Mouse (Mus musculus) cerebellum, adult 2 months (tissue): ENCODE measurements around the gene Palm. TPM values are rescaled to one million over a fixed set of nuclear protein-coding genes. Genes with fewer than 3 reads are reported as not detected.

ENCODE experiments used
- DNase-seq, 2 experiments: peaks; one replicate each; pipeline ENCODE4 v3.0.0; 2021
- H3K27ac ChIP-seq: fragments of 200-500 bp; 2 replicates; pipeline ENCODE4 v1.5.1; 2012; ENCODE audit warnings: low read length, control low read depth, inconsistent platforms; ENCODE audit not compliant: insufficient read depth
- H3K27me3 ChIP-seq: fragments of 200-500 bp; 2 replicates; pipeline ENCODE4 v1.6.1; 2012; ENCODE audit warnings: inconsistent platforms, mild to moderate bottlenecking, low read length, moderate library complexity; ENCODE audit not compliant: control insufficient read depth, insufficient read depth
- H3K4me1 ChIP-seq: fragments of 200-500 bp; 2 replicates; pipeline ENCODE4 v1.6.1; 2011; ENCODE audit warnings: low read length; ENCODE audit not compliant: control insufficient read depth, insufficient read depth
- H3K4me3 ChIP-seq: fragments of 200-500 bp; replicated peaks from 2 replicates; pipeline ENCODE3; 2011; ENCODE audit warnings: mild to moderate bottlenecking, low read depth, low read length, control low read depth; ENCODE audit not compliant: insufficient read depth
- CTCF ChIP-seq: fragments of 200-500 bp; IDR thresholded peaks from 2 replicates; pipeline ENCODE4 v1.5.1; 2011; ENCODE audit warnings: low read depth, mild to moderate bottlenecking, control low read depth, low read length, moderate library complexity, borderline replicate concordance; ENCODE audit not compliant: insufficient read depth
- POLR2A ChIP-seq: fragments of 200-500 bp; IDR thresholded peaks from 2 replicates; pipeline ENCODE4 v1.6.1; 2011; ENCODE audit warnings: low read length, control low read depth, borderline replicate concordance; ENCODE audit not compliant: insufficient read depth
- WGBS: fragments of 180-500 bp; shearing (Covaris S2); methylation state at CpG from one replicate; pipeline ENCODE4 v1.1.7; 2018; 5-methylcytosine and 5-hydroxymethylcytosine counted together
- polyA plus RNA-seq: library from polyadenylated mRNA; depleted of rRNA; stranded (reverse); fragments of >200 nt; gene quantifications from 2 replicates; pipeline ENCODE4 v1.2.3, GENCODE M21; 2012

Palm gene
- polyA plus RNA-seq, 1 experiment, result 143 TPM

GRCm38 (mm10) chr10:79838151-79838550, 44.8 kb downstream of the Palm start:
- 65% methylated on average over 2 of the region's 2 CpGs for WGBS
- H3K27ac ChIP-seq, result no peak overlapping the region
- H3K4me3 ChIP-seq, result no peak overlapping the region
- TF ChIP-seq CTCF (no peak), POLR2A (no peak)
- no peaks in the 10 kb centered on the region for H3K27me3 ChIP-seq
- no peak for DNase-seq
- peaks cover 5% of the 10 kb centered on the region; the same call in 1 of the 2 replicates for H3K4me1 ChIP-seq

- Histone ChIP-seq H3K27ac (peak overlapping the region; percentile 46; the same call in 1 of the 2 replicates), H3K4me1 (peaks cover 5% of the 10 kb centered on the region; the same call in 1 of the 2 replicates), H3K27me3 (no peaks in the 10 kb centered on the region), H3K4me3 (no peak overlapping the region)
- TF ChIP-seq POLR2A (no peak), CTCF (no peak)
- 94% methylated on average over 3 of the region's 3 CpGs for WGBS
- no peak for DNase-seq
Observed at GRCm38 (mm10) chr10:79840091-79840490, 46.7 kb downstream of the Palm start.

- Histone ChIP-seq H3K4me1 (peaks cover 5% of the 10 kb centered on the region; the same call in 1 of the 2 replicates), H3K27ac (peak overlapping the region; percentile 64; the same call in 1 of the 2 replicates), H3K27me3 (no peaks in the 10 kb centered on the region), H3K4me3 (peak overlapping the region; percentile 61)
- TF ChIP-seq CTCF (no peak), POLR2A (peak; percentile 23; the same call in 1 of the 2 replicates)
- peak; percentile 64 to 68 for DNase-seq
- 2% methylated on average over 24 of the region's 24 CpGs for WGBS
Observed at GRCm38 (mm10) chr10:79840644-79841551, 47.5 kb downstream of the Palm start.

GRCm38 (mm10) chr10:79842322-79842721, 49.0 kb downstream of the Palm start:
- H3K27ac ChIP-seq, result no peak overlapping the region
- H3K4me3 ChIP-seq, result no peak overlapping the region
- H3K27me3 ChIP-seq, result no peaks in the 10 kb centered on the region
- peaks cover 5% of the 10 kb centered on the region; the same call in 1 of the 2 replicates for H3K4me1 ChIP-seq
- DNase-seq, result no peak
- TF ChIP-seq POLR2A (no peak), CTCF (no peak)
- 75% methylated on average over 3 of the region's 3 CpGs for WGBS

- TF ChIP-seq CTCF (no peak), POLR2A (no peak)
- no peak for DNase-seq
- no peak overlapping the region for H3K27ac ChIP-seq
- no peak overlapping the region for H3K4me3 ChIP-seq
- WGBS, result 36% methylated on average over 6 of the region's 6 CpGs
- no peaks in the 10 kb centered on the region for H3K27me3 ChIP-seq
- H3K4me1 ChIP-seq, result peaks cover 5% of the 10 kb centered on the region; the same call in 1 of the 2 replicates
Observed at GRCm38 (mm10) chr10:79843476-79843875, 50.1 kb downstream of the Palm start.

- TF ChIP-seq POLR2A, result no peak
- no peak for TF ChIP-seq CTCF
- 75% methylated on average over 5 of the region's 5 CpGs for WGBS
- Histone ChIP-seq H3K27ac (no peak overlapping the region), H3K27me3 (no peaks in the 10 kb centered on the region), H3K4me1 (no peaks in the 10 kb centered on the region; the same call in 1 of the 2 replicates), H3K4me3 (no peak overlapping the region)
- DNase-seq, result no peak
Observed at GRCm38 (mm10) chr10:79846553-79846952, 53.2 kb downstream of the Palm start.

GRCm38 (mm10) chr10:79849941-79850628, 56.7 kb downstream of the Palm start:
- whole genome bisulfite sequencing, result 61% methylated on average over 8 of the region's 8 CpGs
- Histone ChIP-seq H3K27ac (no peak overlapping the region), H3K4me1 (peaks cover 7% of the 10 kb centered on the region), H3K27me3 (no peaks in the 10 kb centered on the region), H3K4me3 (no peak overlapping the region)
- no peak for DNase-seq
- TF ChIP-seq POLR2A (no peak), CTCF (no peak)
